ENCODE assay signal across 17 mouse cellular contexts in the genomic region with DNA sequence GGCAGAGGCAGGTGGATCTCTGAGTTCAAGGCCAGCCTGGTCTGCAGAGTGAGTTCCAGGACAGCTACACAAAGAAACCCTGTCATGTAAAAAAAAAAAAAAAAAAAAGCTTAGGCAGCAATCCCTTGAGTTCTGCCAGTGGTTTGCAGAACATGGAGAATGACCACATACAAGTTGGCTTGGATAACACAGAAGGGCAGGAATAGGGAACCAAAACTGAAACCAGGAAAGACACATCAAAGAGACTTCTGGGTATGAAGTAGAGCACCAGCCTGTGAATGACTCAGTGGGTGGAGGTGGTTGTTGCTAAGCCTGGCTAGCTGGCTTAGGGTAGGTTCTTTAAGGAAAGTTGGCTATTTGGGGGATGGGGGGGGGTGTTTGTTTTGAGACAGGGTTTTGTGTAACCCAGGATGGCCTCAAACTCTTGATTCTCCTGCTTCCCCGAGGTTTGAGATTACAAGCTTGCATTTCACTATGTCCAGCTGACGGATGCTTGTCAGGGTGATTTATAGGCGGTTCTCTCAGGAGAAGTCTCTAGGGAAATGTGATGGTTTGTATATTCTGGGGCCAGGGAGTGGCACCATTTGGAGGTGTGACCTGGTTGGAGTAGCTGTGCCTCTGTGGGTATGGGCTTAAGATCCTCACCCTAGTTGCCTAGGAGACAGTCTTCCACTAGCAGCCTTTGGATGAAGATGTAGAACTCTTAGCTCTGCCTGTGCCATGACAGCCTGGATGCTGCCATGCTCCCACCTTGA. TPM values are rescaled to one million over a fixed set of nuclear protein-coding genes. Genes with fewer than 3 reads are reported as not detected.
A peak's percentile ranks its signal among the peaks of the same experiment; 100 is the strongest.
DNase-seq lines count a peak whose midpoint lies in the region; ATAC-seq lines count a peak whose summit lies in the region.
"Had no signal": no experiment of that assay in that cellular context is flagged by ENCODE, and none has a peak within 500 bp of the region (broad histone marks: within the 10 kb centered on the region; RNA-seq: fewer than 3 reads in every experiment).

No protein-coding gene starts in this region.

- H3K9ac ChIP-seq in forebrain, embryonic 15.5 days (replicated peaks) = no peak overlapping the region
- H3K9ac ChIP-seq: embryonic facial prominence, embryonic 13.5 days; forebrain, embryonic 12.5 days; heart, embryonic 15.5 days; hindbrain, embryonic 13.5 days; limb, embryonic 15.5 days had no signal

- no peaks in the 10 kb centered on the region for H3K9me3 ChIP-seq in forebrain, embryonic 15.5 days
- H3K9me3 ChIP-seq in midbrain, embryonic 10.5 days (replicated peaks) = no peaks in the 10 kb centered on the region
- H3K9me3 ChIP-seq: embryonic facial prominence, embryonic 13.5 days; forebrain, embryonic 12.5 days; heart, embryonic 15.5 days; hindbrain, embryonic 13.5 days; limb, embryonic 15.5 days had no signal

- H3K4me2 ChIP-seq in forebrain, embryonic 15.5 days (replicated peaks) = no peak overlapping the region
- H3K4me2 ChIP-seq: embryonic facial prominence, embryonic 13.5 days; forebrain, embryonic 12.5 days; heart, embryonic 15.5 days; hindbrain, embryonic 13.5 days; limb, embryonic 15.5 days had no signal

- WGBS in forebrain, embryonic 15.5 days = 83% methylated on average over 3 of the region's 3 CpGs
- 71% methylated on average over 3 of the region's 3 CpGs for WGBS in midbrain, embryonic 10.5 days

- no peaks in the 10 kb centered on the region for H3K27me3 ChIP-seq in forebrain, embryonic 15.5 days
- peaks cover 11% of the 10 kb centered on the region for H3K27me3 ChIP-seq in midbrain, embryonic 10.5 days (ENCODE audit: low read depth, poor library complexity, severe bottlenecking)
- H3K27me3 ChIP-seq: embryonic facial prominence, embryonic 13.5 days; heart, embryonic 15.5 days; hindbrain, embryonic 13.5 days; limb, embryonic 15.5 days had no signal

- H3K4me1 ChIP-seq in forebrain, embryonic 15.5 days = no peaks in the 10 kb centered on the region
- H3K4me1 ChIP-seq in midbrain, embryonic 10.5 days = no peaks in the 10 kb centered on the region
- H3K4me1 ChIP-seq: embryonic facial prominence, embryonic 13.5 days; forebrain, embryonic 12.5 days; heart, embryonic 15.5 days; hindbrain, embryonic 13.5 days; limb, embryonic 15.5 days had no signal

- ATAC-seq in monocyte, adult 5-6 weeks (replicated peaks; ENCODE audit: insufficient number of reproducible peaks, low FRiP score, low TSS enrichment, poor library complexity, severe bottlenecking) = peak; percentile 96
- no peak for ATAC-seq in forebrain, embryonic 15.5 days (replicated peaks)

- no peak overlapping the region for H3K27ac ChIP-seq in forebrain, embryonic 15.5 days (replicated peaks)
- no peak overlapping the region for H3K27ac ChIP-seq in midbrain, embryonic 10.5 days (replicated peaks)
- H3K27ac ChIP-seq: embryonic facial prominence, embryonic 13.5 days; forebrain, embryonic 12.5 days; gastrocnemius, adult 2 months; heart, embryonic 15.5 days; hindbrain, embryonic 13.5 days; limb, embryonic 15.5 days had no signal

- peak; percentile 23 for DNase-seq in layer of hippocampus, adult 9-11 months
- DNase-seq in layer of hippocampus, adult 18-20 months (ENCODE audit: low spot score in 2 of 2) = no peak
- DNase-seq in A20 (ENCODE audit: low read depth, low spot score) = peak; percentile 45
- DNase-seq in c-Kit-positive CD71-negative TER-119-negative erythroid progenitor cells, embryonic 14.5 days (ENCODE audit: low read depth) = peak; percentile 26
- DNase-seq in kidney, adult 18-20 months = no peak
- no peak for DNase-seq in midbrain, embryonic 10.5 days (ENCODE audit: low spot score)
- DNase-seq: adrenal gland, adult 8-10 months; cerebellum, postnatal 25 days; gastrocnemius, adult 2 months; kidney, adult 8-10 months had no signal

- 0 out of 2 replicates have a peak, but pooled peaks cover 7% of the 10 kb centered on the region for H3K36me3 ChIP-seq in forebrain, embryonic 15.5 days
- peaks cover 2% of the 10 kb centered on the region; the same call in 1 of the 2 replicates for H3K36me3 ChIP-seq in midbrain, embryonic 10.5 days
- H3K36me3 ChIP-seq: heart, embryonic 15.5 days had no signal

- H3K4me3 ChIP-seq in forebrain, embryonic 15.5 days = no peak overlapping the region
- H3K4me3 ChIP-seq in midbrain, embryonic 10.5 days = no peak overlapping the region
- H3K4me3 ChIP-seq: embryonic facial prominence, embryonic 13.5 days; forebrain, embryonic 12.5 days; gastrocnemius, adult 2 months; heart, embryonic 15.5 days; hindbrain, embryonic 13.5 days; limb, embryonic 15.5 days had no signal

RNA-seq across cellular contexts. Expression of gene Dio1, which starts 21.3 kb away (rescaled TPM):
- not detected for total RNA-seq in layer of hippocampus, adult 18-20 months (2021)
- total RNA-seq in monocyte, adult 5-6 weeks (2017) = not detected in 3 replicates
- not detected in 2 replicates for polyA plus RNA-seq in forebrain, embryonic 15.5 days (2015; fragmentation: Nextera tagmentation; extraction: Ambion mirVana)
- polyA plus RNA-seq in midbrain, embryonic 10.5 days (2016; fragmentation: Nextera tagmentation; extraction: Ambion mirVana) = not detected in 2 replicates
- total RNA-seq: adrenal gland, adult 8-10 months had no signal
- polyA plus RNA-seq: embryonic facial prominence, embryonic 13.5 days; forebrain, embryonic 12.5 days; heart, embryonic 15.5 days; hindbrain, embryonic 13.5 days had no signal

RNA-seq across cellular contexts. Expression of gene Yipf1, which starts 28.5 kb away (rescaled TPM):
- total RNA-seq in layer of hippocampus, adult 18-20 months (2021) = 10 to 100 TPM; 54.9 to 58.4 TPM
- 34.3 to 53.2 TPM (median 48.5 TPM) in 3 replicates for total RNA-seq in monocyte, adult 5-6 weeks (2017)
- polyA plus RNA-seq in forebrain, embryonic 15.5 days (2015; fragmentation: Nextera tagmentation; extraction: Ambion mirVana) = 53.2 and 54.3 TPM in 2 replicates
- polyA plus RNA-seq in midbrain, embryonic 10.5 days (2016; fragmentation: Nextera tagmentation; extraction: Ambion mirVana) = 37.8 and 42.6 TPM in 2 replicates

RNA-seq across cellular contexts. Expression of gene Hspb11, which starts 32.2 kb away (rescaled TPM):
- total RNA-seq in layer of hippocampus, adult 18-20 months (2021) = 10 to 100 TPM; 21.8 to 23.0 TPM
- total RNA-seq in monocyte, adult 5-6 weeks (2017) = 3.4 to 26.6 TPM (median 8.9 TPM) in 3 replicates
- polyA plus RNA-seq in forebrain, embryonic 15.5 days (2015; fragmentation: Nextera tagmentation; extraction: Ambion mirVana) = 37.1 and 41.7 TPM in 2 replicates
- 25.6 and 25.9 TPM in 2 replicates for polyA plus RNA-seq in midbrain, embryonic 10.5 days (2016; fragmentation: Nextera tagmentation; extraction: Ambion mirVana)

RNA-seq across cellular contexts. Expression of gene Lrrc42, which starts 32.3 kb away (rescaled TPM):
- 10 to 100 TPM; 35.7 to 37.7 TPM for total RNA-seq in layer of hippocampus, adult 18-20 months (2021)
- total RNA-seq in monocyte, adult 5-6 weeks (2017) = 4.7 to 7.3 TPM (median 7.1 TPM) in 3 replicates
- 57.4 and 57.7 TPM in 2 replicates for polyA plus RNA-seq in forebrain, embryonic 15.5 days (2015; fragmentation: Nextera tagmentation; extraction: Ambion mirVana)
- 75.0 and 83.0 TPM in 2 replicates for polyA plus RNA-seq in midbrain, embryonic 10.5 days (2016; fragmentation: Nextera tagmentation; extraction: Ambion mirVana)

Comparison
In these comparisons a context has a peak if more than half of its experiments do, and no peak if none do; other contexts are left out.
1. DNase-seq: peak in layer of hippocampus, adult 9-11 months (single experiment), A20 (single experiment) and c-Kit-positive CD71-negative TER-119-negative erythroid progenitor cells, embryonic 14.5 days (single experiment); none in layer of hippocampus, adult 18-20 months (0 of 2), kidney, adult 18-20 months (single experiment) and midbrain, embryonic 10.5 days (single experiment).